Mouse (Mus musculus) C2C12 (cell line): ENCODE data around the gene Tfr2. TPM values are rescaled to one million over a fixed set of nuclear protein-coding genes. Genes with fewer than 3 reads are reported as not detected.

Experiments used
- H3K27me3 ChIP-seq: one replicate; pipeline ENCODE4 v1.6.1; 2011; ENCODE audit not compliant: control insufficient read depth, insufficient read depth, insufficient read length
- H3K36me3 ChIP-seq: one replicate; pipeline ENCODE4 v1.6.1; 2011; ENCODE audit not compliant: control insufficient read depth, insufficient read depth
- H3K4me3 ChIP-seq: one replicate; pipeline ENCODE4 v1.5.1; 2011; ENCODE audit warnings: mild to moderate bottlenecking, control low read depth; ENCODE audit not compliant: poor library complexity, insufficient read depth, severe bottlenecking
- H3K79me2 ChIP-seq: one replicate; pipeline ENCODE4 v1.6.1; 2011; ENCODE audit not compliant: control insufficient read depth, insufficient read depth
- H3K79me3 ChIP-seq: one replicate; pipeline ENCODE4 v1.6.1; 2011; ENCODE audit warnings: low read depth, control low read depth
- H3ac ChIP-seq: one replicate; pipeline ENCODE3; 2011; ENCODE audit warnings: low read depth; ENCODE audit not compliant: control insufficient read depth, insufficient read length
- CEBPB ChIP-seq: IDR thresholded peaks from one replicate; pipeline ENCODE4 v1.6.1; 2011; ENCODE audit warnings: low read depth, mild to moderate bottlenecking, control low read depth, moderate library complexity
- CTCF ChIP-seq: IDR thresholded peaks from one replicate; pipeline ENCODE4 v1.5.1; 2011; ENCODE audit not compliant: control insufficient read depth, insufficient read depth, insufficient read length
- FOSL1 ChIP-seq: IDR thresholded peaks from one replicate; pipeline ENCODE4 v1.8.0; 2011; ENCODE audit warnings: mild to moderate bottlenecking, low read length; ENCODE audit not compliant: poor library complexity, insufficient read depth, severe bottlenecking
- MAX ChIP-seq: IDR thresholded peaks from one replicate; pipeline ENCODE4 v1.6.1; 2011; ENCODE audit warnings: mild to moderate bottlenecking, control low read depth
- MYOD1 ChIP-seq: IDR thresholded peaks from one replicate; pipeline ENCODE4 v1.6.1; 2011; ENCODE audit warnings: low read depth; ENCODE audit not compliant: control insufficient read depth, insufficient read length
- MYOG ChIP-seq: IDR thresholded peaks from one replicate; pipeline ENCODE4 v1.6.1; 2011; ENCODE audit not compliant: control insufficient read depth, insufficient read length; ENCODE audit errors: extremely low read depth
- USF1 ChIP-seq: IDR thresholded peaks from one replicate; pipeline ENCODE4 v1.6.1; 2011; ENCODE audit warnings: low read depth, mild to moderate bottlenecking, control low read depth, moderate library complexity
- polyA plus RNA-seq: library from polyadenylated mRNA; unstranded; fragments of >200 nt; fragmentation: generic; extraction: Trizol; gene quantifications from one replicate; pipeline ENCODE4 v1.2.1, GENCODE M21; 2012; ENCODE audit warnings: missing spikeins

Tfr2 gene
- polyA plus RNA-seq, 1 experiment: 0.14 TPM

DNA sequence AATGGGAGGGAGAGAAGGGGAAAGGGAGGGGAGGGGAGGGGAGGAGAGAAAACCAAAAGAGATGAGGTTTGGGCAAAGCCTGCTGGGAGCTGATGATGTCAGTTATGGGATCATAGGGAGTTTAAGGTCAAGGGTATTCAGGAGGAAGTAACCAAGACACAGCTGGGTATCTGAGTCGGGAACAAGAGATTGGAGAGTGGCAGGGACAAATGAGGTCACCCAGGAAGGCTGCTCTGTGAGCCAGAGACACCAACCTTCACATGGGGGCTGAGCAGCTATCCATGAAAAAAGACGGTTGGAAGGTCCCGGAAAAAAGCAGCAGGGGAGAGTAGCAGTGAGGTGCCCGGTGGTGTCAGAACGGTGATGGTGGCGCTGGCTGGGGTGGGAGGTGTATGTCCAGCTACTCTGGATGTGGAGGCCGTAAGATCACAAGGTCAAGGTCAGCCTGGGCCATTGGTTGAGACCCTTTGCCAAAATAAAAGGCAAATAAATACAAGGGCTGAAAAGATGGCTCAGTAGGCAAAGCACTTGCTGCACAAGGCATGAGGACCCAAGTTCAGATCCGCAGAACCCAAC, 1.3 kb upstream of the Tfr2 start:
- no peaks in the 10 kb centered on the region for H3K79me2 ChIP-seq
- peaks cover 21% of the 10 kb centered on the region for H3K27me3 ChIP-seq
- H3ac ChIP-seq: no peak overlapping the region
- no peak overlapping the region for H3K4me3 ChIP-seq
- TF ChIP-seq FOSL1: no peak
- TF ChIP-seq MAX: no peak
- TF ChIP-seq USF1: no peak
- no peak for TF ChIP-seq CEBPB
- TF ChIP-seq CTCF: no peak
- TF ChIP-seq MYOD1: no peak
- TF ChIP-seq MYOG: no peak
- no peaks in the 10 kb centered on the region for H3K79me3 ChIP-seq
- H3K36me3 ChIP-seq: no peaks in the 10 kb centered on the region

DNA sequence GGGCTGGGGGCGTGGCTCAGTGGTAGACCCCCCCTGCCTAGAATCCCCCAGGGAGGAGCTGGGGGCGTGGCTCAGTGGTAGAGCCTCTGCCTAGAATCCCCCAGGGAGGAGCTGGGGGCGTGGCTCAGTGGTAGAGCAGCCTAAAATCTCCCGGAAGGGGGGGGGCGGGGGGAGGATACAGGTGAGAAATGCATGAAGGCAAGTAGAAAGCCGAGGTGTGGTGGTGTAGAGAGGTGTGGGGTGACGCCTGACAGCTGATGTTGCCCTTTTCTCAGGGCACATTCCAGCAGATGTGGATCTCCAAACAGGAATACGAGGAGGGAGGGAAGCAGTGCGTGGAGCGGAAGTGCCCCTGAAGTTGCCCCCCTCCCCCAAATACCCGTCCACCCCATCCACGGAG, 609 bp upstream of the Tfr2 start:
- H3K4me3 ChIP-seq: no peak overlapping the region

DNA sequence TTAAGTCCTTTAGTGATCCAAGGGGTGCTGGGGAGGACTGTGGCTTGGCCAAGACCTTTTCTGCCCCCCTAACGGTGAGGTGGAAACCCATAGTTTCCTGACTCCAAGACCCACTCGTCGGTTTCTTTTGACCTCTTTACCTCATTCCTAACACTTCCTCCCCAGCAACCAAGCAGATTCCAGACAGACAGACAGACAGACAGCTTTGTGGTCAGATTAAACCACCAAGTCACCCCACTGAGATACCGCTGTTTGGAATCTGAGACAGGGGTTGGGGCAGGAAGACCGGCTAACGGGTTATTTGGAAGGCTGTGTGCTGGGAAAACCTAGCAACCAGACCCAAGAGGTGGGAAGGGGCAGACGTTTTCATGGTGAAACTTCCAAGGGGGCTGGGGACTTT, 541 bp downstream of the Tfr2 start:
- Histone ChIP-seq H3K79me3 (no peaks in the 10 kb centered on the region), H3ac (no peak overlapping the region), H3K4me3 (no peak overlapping the region), H3K36me3 (no peaks in the 10 kb centered on the region), H3K79me2 (no peaks in the 10 kb centered on the region), H3K27me3 (peaks cover 29% of the 10 kb centered on the region)
- TF ChIP-seq MYOG (no peak), MAX (no peak), CEBPB (no peak)

More for the DNA sequence above, 609 bp upstream of the Tfr2 start:
- peaks cover 21% of the 10 kb centered on the region for H3K27me3 ChIP-seq
- no peaks in the 10 kb centered on the region for H3K79me2 ChIP-seq
- no peak for TF ChIP-seq FOSL1
- TF ChIP-seq MAX: no peak
- no peak for TF ChIP-seq USF1
- no peak for TF ChIP-seq CEBPB
- no peak for TF ChIP-seq MYOG
- TF ChIP-seq MYOD1: no peak
- TF ChIP-seq CTCF: no peak
- no peak overlapping the region for H3ac ChIP-seq
- H3K36me3 ChIP-seq: no peaks in the 10 kb centered on the region
- H3K79me3 ChIP-seq: no peaks in the 10 kb centered on the region

DNA sequence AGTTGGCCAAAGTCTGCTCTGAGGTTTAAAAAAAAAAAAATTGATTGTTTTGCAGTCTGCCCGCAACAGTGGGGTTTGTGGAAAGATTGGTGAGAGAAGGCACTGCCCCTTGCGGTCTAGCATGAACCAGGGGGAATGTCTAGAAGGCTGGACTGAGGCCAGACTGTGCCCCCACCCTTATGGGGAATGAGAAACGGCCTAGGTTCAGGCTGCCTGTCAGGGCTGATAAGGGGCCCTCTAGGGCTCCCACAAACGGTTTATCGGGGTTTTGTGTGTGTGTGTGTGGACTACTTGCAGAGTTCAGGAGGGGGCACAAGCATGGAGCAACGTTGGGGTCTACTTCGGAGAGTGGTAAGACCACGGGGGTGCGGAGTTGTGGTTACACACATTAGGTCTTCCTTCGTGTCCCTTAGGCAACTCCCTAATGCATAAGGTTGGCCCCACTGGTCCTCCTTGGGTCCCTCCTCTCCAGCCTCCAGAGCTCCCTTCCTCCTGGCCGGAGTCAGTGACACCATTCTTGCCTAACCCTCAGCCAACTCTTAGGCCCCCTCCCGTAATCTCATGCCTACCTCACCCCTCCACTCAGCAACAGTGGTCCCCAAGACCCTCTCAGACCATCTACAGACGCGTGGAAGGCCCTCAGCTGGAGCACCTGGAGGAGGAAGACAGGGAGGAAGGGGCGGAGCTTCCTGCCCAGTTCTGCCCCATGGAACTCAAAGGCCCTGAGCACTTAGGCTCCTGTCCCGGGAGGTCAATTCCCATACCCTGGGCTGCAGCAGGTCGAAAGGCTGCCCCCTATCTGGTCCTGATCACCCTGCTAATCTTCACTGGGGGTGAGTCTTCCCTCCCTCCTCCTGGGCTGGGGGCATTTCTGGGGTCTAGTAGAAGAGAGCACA, 1.3 kb downstream of the Tfr2 start:
- Histone ChIP-seq H3K4me3 (no peak overlapping the region), H3K36me3 (no peaks in the 10 kb centered on the region), H3K79me2 (no peaks in the 10 kb centered on the region), H3ac (no peak overlapping the region), H3K79me3 (no peaks in the 10 kb centered on the region), H3K27me3 (peaks cover 24% of the 10 kb centered on the region)
- TF ChIP-seq MYOG: no peak
- no peak for TF ChIP-seq MAX
- TF ChIP-seq FOSL1: no peak
- TF ChIP-seq MYOD1: no peak
- no peak for TF ChIP-seq CTCF
- no peak for TF ChIP-seq USF1
- no peak for TF ChIP-seq CEBPB

DNA sequence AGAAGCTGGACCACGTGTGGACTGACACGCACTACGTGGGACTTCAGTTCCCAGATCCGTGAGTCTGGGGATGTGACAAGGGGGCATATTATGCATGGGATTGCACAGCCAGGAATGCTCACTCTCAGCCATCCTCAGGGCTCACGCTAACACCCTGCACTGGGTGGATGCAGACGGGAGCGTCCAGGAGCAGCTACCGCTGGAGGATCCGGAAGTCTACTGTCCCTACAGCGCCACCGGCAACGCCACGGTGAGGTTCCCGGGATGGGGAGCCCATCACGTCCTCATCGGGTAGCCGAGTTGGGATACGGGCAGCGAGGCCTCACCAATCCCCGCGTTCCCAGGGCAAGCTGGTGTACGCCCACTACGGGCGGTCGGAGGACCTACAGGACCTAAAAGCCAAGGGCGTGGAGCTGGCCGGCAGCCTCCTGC, 4.8 kb downstream of the Tfr2 start:
- H3K79me2 ChIP-seq: no peaks in the 10 kb centered on the region
- H3ac ChIP-seq: no peak overlapping the region
- peaks cover 13% of the 10 kb centered on the region for H3K27me3 ChIP-seq
- no peak overlapping the region for H3K4me3 ChIP-seq
- TF ChIP-seq MAX (no peak), CTCF (no peak), USF1 (no peak), FOSL1 (no peak), CEBPB (no peak), MYOD1 (no peak), MYOG (no peak)
- H3K79me3 ChIP-seq: no peaks in the 10 kb centered on the region
- H3K36me3 ChIP-seq: no peaks in the 10 kb centered on the region
